Mouse (Mus musculus): ENCODE measurements around the gene Ptprd. TPM values are rescaled to one million over a fixed set of nuclear protein-coding genes. Genes with fewer than 3 reads are reported as not detected.

The Ptprd gene
- polyA plus RNA-seq, 1 experiment from 2014 or later: 96.7 TPM

DNA sequence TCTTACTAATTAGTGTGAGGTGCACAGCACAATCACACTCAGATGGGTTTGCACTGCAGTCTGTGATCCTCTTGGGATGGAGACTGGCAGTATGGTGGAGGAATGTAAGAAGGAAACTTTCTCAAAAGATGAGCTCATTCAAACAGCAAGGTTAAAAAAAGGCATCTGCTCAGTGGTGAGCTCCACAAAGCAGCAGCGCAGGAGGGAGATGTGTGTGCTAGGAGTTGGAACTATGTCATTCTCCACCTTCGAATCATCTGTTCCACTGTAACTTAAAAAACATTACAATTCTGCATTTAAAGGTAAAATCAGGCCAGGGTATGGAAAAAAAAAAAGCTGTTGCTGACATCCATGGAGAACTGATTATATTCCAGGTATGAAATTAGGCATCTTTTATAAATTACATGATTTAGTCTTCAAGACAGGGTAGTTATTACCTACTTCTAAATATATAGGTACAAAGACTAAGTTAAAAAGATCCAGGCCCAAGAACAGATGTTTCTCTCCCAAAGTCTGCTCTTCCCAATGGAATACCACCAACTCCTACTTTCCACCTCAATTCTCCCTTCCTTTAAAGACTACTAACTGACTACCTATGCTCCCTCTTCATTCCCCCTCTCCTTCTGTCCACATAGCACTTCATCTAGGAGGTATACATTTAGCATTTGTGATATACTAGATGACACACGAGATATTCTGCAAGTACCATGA is 562.0 kb downstream of the Ptprd start:
- no peaks in the 10 kb centered on the region for H3K4me1 ChIP-seq (replicated peaks)
- H3K36me3 ChIP-seq: no peaks in the 10 kb centered on the region
- H3K27ac ChIP-seq: no peak overlapping the region
- no peak overlapping the region for H3K4me2 ChIP-seq
- no peak for ATAC-seq (ENCODE audit: low FRiP score)
- no peaks in the 10 kb centered on the region for H3K27me3 ChIP-seq
- H3K9me3 ChIP-seq: no peaks in the 10 kb centered on the region
- H3K4me3 ChIP-seq: no peak overlapping the region
- H3K9ac ChIP-seq: no peak overlapping the region
- 88% methylated on average over 3 of the region's 3 CpGs for WGBS

DNA sequence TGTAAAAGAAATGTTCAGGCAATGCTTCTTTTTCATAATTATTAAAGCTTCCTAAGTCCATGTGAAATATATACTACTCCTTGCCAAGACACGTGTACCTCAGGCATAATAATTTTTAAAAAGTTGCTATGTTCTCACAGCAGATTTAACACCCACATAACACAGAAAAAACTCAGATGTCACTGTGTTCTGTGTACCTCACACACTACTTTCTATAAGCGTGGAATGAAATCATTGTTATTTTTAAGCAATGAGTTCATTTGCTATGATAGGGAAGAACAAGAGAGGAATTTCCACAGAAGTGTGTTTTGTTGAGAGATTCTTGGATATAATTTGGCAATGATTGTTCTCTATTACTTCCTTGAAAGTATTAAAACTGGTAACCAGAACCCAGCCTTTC is 562.9 kb downstream of the Ptprd start:
- 90% methylated on average over 2 of the region's 2 CpGs for WGBS
- H3K4me3 ChIP-seq: no peak overlapping the region
- no peak for ATAC-seq (ENCODE audit: low FRiP score)

DNA sequence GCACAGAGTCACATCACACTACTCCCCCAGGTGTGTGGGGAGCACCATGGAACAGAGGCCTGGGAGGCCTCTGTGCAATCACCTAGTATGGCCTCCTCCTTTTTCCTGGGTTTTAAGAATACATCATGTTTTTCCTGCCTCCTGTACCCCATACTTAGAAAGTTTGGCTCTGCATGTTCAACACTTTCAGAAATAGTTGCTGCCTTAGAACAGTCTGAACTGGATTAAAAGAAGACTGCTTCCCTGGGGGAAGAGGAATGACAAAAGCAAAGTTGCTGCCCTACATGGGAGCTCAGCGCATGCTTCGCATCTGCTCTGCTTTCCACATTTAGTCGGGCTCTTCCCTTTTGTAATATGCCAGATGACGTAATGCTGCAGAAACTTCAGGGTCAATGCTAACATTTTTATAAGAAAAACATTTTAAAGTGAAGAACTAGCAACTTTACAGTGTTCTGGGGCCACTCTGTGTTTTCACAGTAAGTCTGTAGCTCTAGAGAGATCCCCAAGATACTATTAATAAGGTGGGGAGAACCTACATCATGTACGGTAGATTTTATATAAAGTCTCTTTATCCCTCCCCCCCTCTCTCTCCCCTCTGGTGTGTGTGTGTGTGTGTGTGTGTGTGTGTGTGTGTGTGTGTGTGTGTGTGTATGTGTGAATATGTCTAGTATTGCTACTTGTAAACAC is 564.2 kb downstream of the Ptprd start:
- H3K4me3 ChIP-seq: no peak overlapping the region

More for the DNA sequence above, 562.9 kb downstream of the Ptprd start:
- H3K4me1 ChIP-seq (replicated peaks): no peaks in the 10 kb centered on the region
- no peak overlapping the region for H3K9ac ChIP-seq
- H3K27ac ChIP-seq: no peak overlapping the region
- no peak overlapping the region for H3K4me2 ChIP-seq
- H3K9me3 ChIP-seq: no peaks in the 10 kb centered on the region
- H3K36me3 ChIP-seq: no peaks in the 10 kb centered on the region
- no peaks in the 10 kb centered on the region for H3K27me3 ChIP-seq

DNA sequence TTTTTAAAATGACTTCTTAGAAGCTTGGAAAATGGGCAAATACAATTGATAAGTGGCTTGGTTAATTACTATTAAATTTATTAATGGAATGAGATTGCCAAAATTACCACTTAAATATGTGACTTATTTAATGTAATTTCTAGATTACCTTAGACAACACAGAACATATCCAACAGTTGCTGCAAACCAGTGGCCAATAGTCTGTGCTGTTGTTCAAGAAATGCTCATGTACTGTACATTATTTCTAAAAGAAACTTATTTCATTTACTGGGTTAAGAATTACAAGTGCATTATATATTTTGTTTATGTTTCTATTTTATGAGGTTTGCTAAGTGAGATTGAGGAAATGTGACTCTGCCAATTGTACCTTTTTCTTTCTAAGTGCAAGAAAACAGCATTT is 567.3 kb downstream of the Ptprd start:
- Histone ChIP-seq H3K27ac (no peak overlapping the region), H3K9ac (no peak overlapping the region), H3K36me3 (no peaks in the 10 kb centered on the region), H3K4me1 (replicated peaks) (peaks cover 4% of the 10 kb centered on the region), H3K4me3 (no peak overlapping the region), H3K4me2 (no peak overlapping the region), H3K9me3 (no peaks in the 10 kb centered on the region), H3K27me3 (no peaks in the 10 kb centered on the region)
- ATAC-seq (ENCODE audit: low FRiP score): no peak

More for the DNA sequence above, 564.2 kb downstream of the Ptprd start:
- H3K4me1 ChIP-seq (replicated peaks): no peaks in the 10 kb centered on the region
- H3K27ac ChIP-seq: no peak overlapping the region
- 84% methylated on average over 5 of the region's 5 CpGs for WGBS
- no peaks in the 10 kb centered on the region for H3K9me3 ChIP-seq
- H3K27me3 ChIP-seq: no peaks in the 10 kb centered on the region
- H3K4me2 ChIP-seq: no peak overlapping the region
- H3K36me3 ChIP-seq: no peaks in the 10 kb centered on the region
- no peak overlapping the region for H3K9ac ChIP-seq
- no peak for ATAC-seq (ENCODE audit: low FRiP score)

DNA sequence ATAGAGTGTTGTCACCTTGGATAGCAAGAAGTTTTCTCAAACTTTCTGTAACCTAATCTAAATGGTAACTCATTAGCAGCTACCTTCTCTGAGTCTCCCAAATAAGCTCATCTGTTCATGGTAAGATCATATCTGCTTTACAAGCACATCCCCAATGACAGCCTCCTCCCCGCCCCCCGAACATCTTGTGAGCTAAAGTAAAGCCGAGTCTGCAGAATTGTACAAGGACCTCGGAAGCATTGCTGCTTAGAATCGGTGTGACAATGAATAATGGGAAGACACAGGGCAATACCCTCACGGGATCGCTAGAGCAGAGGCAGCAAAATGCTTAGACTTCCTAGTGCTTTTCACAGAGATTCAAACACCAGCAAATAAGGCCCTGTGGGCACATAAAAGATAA is 571.7 kb downstream of the Ptprd start:
- H3K4me1 ChIP-seq (replicated peaks): peaks cover 4% of the 10 kb centered on the region
- WGBS: 51% methylated on average over 7 of the region's 7 CpGs
- no peak for ATAC-seq (ENCODE audit: low FRiP score)

DNA sequence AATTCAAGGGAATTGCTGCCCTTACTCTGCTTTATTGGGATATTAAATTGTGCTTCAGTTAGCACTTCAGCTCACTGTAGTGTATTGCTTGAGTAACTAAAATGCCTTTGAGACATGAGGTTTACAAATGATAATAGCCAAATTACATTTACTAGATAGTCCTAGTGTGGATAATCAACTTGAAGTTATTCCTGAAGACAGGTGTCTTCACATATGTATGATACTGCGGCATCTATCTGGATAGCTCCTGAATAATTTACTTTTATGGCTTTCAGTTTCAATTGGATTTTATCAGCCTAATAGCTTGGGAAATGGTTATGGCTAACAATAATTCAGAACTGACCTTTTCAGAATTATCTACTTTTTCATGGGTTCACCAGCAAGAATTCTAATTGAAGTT is 598.6 kb downstream of the Ptprd start:
- 67% methylated on average over 1 of the region's 1 CpGs for WGBS
- no peak overlapping the region for H3K9ac ChIP-seq
- no peak overlapping the region for H3K27ac ChIP-seq
- peak; percentile 39; the same call in 1 of the 2 replicates for ATAC-seq (ENCODE audit: low FRiP score)
- H3K27me3 ChIP-seq: no peaks in the 10 kb centered on the region
- H3K9me3 ChIP-seq: no peaks in the 10 kb centered on the region
- H3K4me1 ChIP-seq (replicated peaks): no peaks in the 10 kb centered on the region
- no peak overlapping the region for H3K4me2 ChIP-seq
- no peaks in the 10 kb centered on the region for H3K36me3 ChIP-seq
- H3K4me3 ChIP-seq: no peak overlapping the region

More for the DNA sequence above, 571.7 kb downstream of the Ptprd start:
- Histone ChIP-seq H3K9ac (no peak overlapping the region), H3K27me3 (no peaks in the 10 kb centered on the region), H3K9me3 (no peaks in the 10 kb centered on the region), H3K4me2 (no peak overlapping the region), H3K36me3 (no peaks in the 10 kb centered on the region), H3K4me3 (no peak overlapping the region), H3K27ac (no peak overlapping the region)

DNA sequence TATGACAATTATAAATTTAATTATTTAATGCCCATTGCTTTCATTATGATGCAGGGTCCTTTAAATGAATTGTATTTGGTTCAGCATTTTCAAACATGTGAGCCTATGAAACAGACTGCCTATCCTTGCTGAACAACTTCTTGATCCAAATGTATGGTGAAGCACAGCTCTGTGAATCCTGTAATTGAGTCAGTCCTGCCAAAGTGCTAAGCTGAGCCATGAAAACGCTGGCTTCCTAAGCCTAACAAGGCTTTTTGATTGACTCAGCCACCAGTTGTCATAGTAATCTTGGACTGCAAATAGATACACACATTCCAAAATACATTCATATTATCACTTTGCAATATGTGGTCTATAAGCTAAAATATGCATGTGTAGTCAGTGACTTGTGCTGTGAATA is 625.1 kb downstream of the Ptprd start:
- Histone ChIP-seq H3K27ac (no peak overlapping the region), H3K4me2 (no peak overlapping the region), H3K9me3 (no peaks in the 10 kb centered on the region), H3K4me1 (replicated peaks) (no peaks in the 10 kb centered on the region), H3K9ac (no peak overlapping the region), H3K27me3 (no peaks in the 10 kb centered on the region), H3K4me3 (no peak overlapping the region), H3K36me3 (no peaks in the 10 kb centered on the region)
- 75% methylated on average over 1 of the region's 1 CpGs for WGBS
- ATAC-seq (ENCODE audit: low FRiP score): no peak

DNA sequence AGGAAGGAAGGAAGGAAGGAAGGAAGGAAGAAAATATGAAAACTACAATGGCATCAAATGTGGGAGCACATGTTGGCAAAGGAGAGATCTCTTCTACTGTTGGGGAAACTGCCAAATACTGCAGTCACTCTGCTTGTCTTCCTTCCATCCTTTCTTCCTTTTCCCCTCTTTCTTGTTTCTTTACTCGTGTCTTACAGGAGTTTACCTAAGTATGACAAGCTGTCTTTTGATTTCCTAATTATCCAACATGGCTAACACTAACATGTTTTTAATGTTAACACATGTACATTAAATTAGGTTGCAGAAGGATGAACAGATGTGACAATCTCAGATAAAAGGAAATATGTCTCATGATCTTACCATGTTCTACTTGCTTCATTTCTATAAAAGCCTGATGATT is 625.5 kb downstream of the Ptprd start:
- no peaks in the 10 kb centered on the region for H3K9me3 ChIP-seq
- no peak overlapping the region for H3K9ac ChIP-seq
- H3K4me2 ChIP-seq: no peak overlapping the region
- no peak for ATAC-seq (ENCODE audit: low FRiP score)
- no peak overlapping the region for H3K27ac ChIP-seq
- no peaks in the 10 kb centered on the region for H3K27me3 ChIP-seq
- no peaks in the 10 kb centered on the region for H3K4me1 ChIP-seq (replicated peaks)
- no peak overlapping the region for H3K4me3 ChIP-seq
- 83% methylated on average over 1 of the region's 1 CpGs for WGBS
- H3K36me3 ChIP-seq: no peaks in the 10 kb centered on the region

DNA sequence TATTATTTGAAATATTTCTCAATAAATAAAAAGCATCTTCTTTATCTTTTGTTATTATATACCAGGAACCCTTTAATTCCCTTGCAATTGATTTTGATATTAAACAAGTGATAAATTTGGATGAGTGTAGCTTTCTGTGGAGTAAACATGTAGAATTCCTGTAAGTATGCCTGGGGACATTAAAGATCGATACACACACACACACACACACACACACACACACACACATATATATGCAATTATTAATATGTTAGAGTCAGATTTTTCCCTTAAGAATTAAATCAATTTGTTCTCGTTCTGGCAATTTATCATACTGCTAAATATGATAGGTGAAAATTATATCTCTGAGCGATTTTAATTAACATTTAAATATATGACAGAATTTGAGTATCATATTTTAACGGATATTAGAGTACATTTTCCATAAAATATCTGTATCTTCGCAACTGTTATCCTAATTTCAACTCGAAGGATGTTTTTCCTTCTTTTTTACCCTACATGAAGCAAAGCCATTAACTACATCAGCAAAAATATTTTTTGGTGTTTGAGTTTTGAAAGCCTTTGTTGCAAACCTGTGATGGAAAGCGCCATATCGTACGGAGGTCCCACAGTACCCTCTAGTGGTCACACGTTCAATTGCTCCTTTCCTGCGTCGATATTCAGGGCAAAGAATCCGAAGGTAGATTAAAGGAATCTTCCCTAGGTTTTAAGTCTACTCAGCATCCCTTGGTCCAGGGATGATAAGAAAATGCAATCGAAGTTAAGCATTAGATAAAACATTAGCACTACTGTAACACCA is 653.2 kb downstream of the Ptprd start:
- no peaks in the 10 kb centered on the region for H3K4me1 ChIP-seq (replicated peaks)
- no peaks in the 10 kb centered on the region for H3K9me3 ChIP-seq
- no peak overlapping the region for H3K27ac ChIP-seq
- no peaks in the 10 kb centered on the region for H3K27me3 ChIP-seq
- ATAC-seq (ENCODE audit: low FRiP score): peak; percentile 54; the same call in 1 of the 2 replicates
- no peak overlapping the region for H3K9ac ChIP-seq
- no peaks in the 10 kb centered on the region for H3K36me3 ChIP-seq
- 18% methylated on average over 14 of the region's 14 CpGs for WGBS
- no peak overlapping the region for H3K4me2 ChIP-seq
- no peak overlapping the region for H3K4me3 ChIP-seq

DNA sequence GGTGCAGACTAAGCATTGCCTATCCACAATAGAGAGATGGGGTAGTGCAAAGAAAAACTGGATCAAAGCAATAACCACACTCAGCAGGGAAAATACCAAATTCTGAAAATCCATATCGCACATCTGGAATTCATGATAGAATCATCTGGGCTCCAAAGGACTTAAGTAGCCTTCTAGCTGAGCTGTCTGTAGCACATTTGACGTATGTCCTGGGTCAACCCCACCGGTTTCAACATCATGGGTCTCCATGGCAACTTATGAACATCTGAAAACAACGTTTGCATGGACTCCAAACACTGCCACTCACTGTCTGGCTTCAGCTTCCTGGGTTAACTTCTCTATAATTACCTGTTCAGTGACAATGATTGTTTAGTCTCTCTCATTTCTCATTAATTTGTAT is 655.9 kb downstream of the Ptprd start:
- no peak overlapping the region for H3K9ac ChIP-seq
- WGBS: 52% methylated on average over 4 of the region's 4 CpGs
- no peak overlapping the region for H3K4me2 ChIP-seq
- no peaks in the 10 kb centered on the region for H3K4me1 ChIP-seq (replicated peaks)
- no peaks in the 10 kb centered on the region for H3K36me3 ChIP-seq
- no peaks in the 10 kb centered on the region for H3K27me3 ChIP-seq
- H3K27ac ChIP-seq: no peak overlapping the region
- no peaks in the 10 kb centered on the region for H3K9me3 ChIP-seq
- ATAC-seq (ENCODE audit: low FRiP score): no peak
- no peak overlapping the region for H3K4me3 ChIP-seq

DNA sequence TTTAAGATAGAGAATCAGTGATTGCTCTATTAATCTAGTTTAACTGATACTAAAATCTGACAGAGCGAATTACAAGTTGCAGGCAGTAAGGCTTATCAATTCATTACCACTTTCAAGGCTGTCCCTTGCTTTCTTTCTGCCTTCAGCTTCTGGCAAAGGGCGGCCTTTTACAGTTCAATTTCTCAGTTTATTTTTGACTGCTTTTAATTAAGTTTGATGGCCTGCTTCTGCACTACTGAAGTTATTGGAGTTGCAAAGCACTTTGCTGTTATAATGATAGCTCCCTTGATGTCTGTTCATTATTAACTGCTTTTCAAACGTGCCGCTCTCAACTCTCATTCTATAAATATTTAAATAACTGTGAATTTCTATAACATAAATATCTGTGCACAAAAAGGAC is 673.9 kb downstream of the Ptprd start:
- no peaks in the 10 kb centered on the region for H3K36me3 ChIP-seq
- H3K4me2 ChIP-seq: no peak overlapping the region
- peak overlapping the region; percentile 66; the same call in 1 of the 2 replicates for H3K27ac ChIP-seq
- H3K4me1 ChIP-seq (replicated peaks): peaks cover 10% of the 10 kb centered on the region
- ATAC-seq (ENCODE audit: low FRiP score): no peak
- H3K9me3 ChIP-seq: no peaks in the 10 kb centered on the region
- WGBS: 68% methylated on average over 4 of the region's 4 CpGs
- no peak overlapping the region for H3K9ac ChIP-seq
- no peaks in the 10 kb centered on the region for H3K27me3 ChIP-seq
- no peak overlapping the region for H3K4me3 ChIP-seq

DNA sequence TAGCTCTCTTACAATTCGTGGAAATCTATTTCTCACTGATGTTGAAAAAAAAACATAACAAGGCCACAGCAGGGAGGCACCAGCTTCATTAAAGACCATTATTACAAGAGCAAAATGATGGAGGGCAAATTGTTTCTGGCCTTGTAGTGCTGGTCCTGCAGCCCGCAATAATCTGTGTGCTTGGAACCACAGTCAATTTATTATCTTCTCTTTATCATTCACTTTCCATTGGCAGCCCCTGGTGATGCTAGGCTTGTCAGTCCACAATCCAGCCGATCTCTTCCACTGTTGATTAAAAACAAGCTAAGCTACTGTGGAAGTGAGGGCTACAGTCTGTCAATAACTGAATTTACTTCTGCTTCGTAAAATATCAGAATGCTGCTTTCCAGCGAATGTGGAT is 674.4 kb downstream of the Ptprd start:
- no peak overlapping the region for H3K9ac ChIP-seq
- H3K4me2 ChIP-seq: no peak overlapping the region
- no peaks in the 10 kb centered on the region for H3K36me3 ChIP-seq
- no peaks in the 10 kb centered on the region for H3K27me3 ChIP-seq
- H3K4me1 ChIP-seq (replicated peaks): peaks cover 10% of the 10 kb centered on the region
- no peaks in the 10 kb centered on the region for H3K9me3 ChIP-seq
- H3K27ac ChIP-seq: peak overlapping the region; percentile 66
- H3K4me3 ChIP-seq: no peak overlapping the region
- WGBS: 41% methylated on average over 5 of the region's 5 CpGs
- no peak; the same call in 1 of the 2 replicates for ATAC-seq (ENCODE audit: low FRiP score)

Measured in hindbrain, embryonic 13.5 days (tissue).